Mouse (Mus musculus): ENCODE results near the gene Sntg2. TPM values are rescaled to one million over a fixed set of nuclear protein-coding genes. Genes with fewer than 3 reads are reported as not detected.

The Sntg2 gene
- polyA plus RNA-seq, 2 experiments: 0.03 to 0.06 TPM

DNA sequence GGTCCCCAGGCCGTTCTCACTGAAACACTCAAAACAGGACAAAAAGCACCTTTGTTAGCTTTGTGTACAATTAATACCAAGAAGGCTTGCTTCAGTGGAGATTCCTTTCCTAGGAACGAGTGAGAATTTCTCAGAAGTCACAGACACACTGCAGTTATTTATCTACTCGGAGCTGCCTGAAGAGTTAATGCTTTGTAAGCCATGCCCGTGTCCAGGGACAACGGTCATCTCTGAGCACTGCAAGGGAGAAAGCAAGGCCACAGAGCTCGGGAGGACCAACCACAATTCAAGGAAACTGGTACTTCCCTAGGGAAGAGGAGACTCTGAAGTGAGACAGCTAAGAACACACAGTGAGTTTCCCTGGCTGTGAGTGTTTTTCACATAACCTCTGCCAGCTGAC, 15.5 kb downstream of the Sntg2 start:
- 51% methylated on average over 6 of the region's 6 CpGs for WGBS (ENCODE audit: insufficient replicate concordance)

GRCm38 (mm10) chr12:30352393-30352792, 20.8 kb downstream of the Sntg2 start:
- Histone ChIP-seq H3K4me3 (ENCODE audit: insufficient read depth in 1 of 2, low read depth in 2 of 2, low read length in 2 of 2) (no peak overlapping the region), H3K9ac (replicated peaks) (no peak overlapping the region), H3K4me1 (replicated peaks; ENCODE audit: control insufficient read depth in 2 of 2, insufficient read depth in 2 of 2, low read length in 1 of 2) (no peaks in the 10 kb centered on the region), H3K9me3 (ENCODE audit: control insufficient read depth, low read length) (no peaks in the 10 kb centered on the region), H3K27me3 (ENCODE audit: control insufficient read depth, insufficient read depth, low read length) (no peaks in the 10 kb centered on the region), H3K36me3 (replicated peaks; ENCODE audit: control insufficient read depth, insufficient read depth, low read depth) (no peaks in the 10 kb centered on the region), H3K27ac (no peak overlapping the region), H3K4me2 (ENCODE audit: low read depth) (no peak overlapping the region)
- DNase-seq (ENCODE audit: low read depth in 3 of 3, low spot score in 3 of 3) (no peak), ATAC-seq (ENCODE audit: insufficient read depth) (no peak)
- TF ChIP-seq EP300 (IDR thresholded peaks at IDR 0.05; ENCODE audit: low read depth): no peak
- 52% methylated on average over 2 of the region's 2 CpGs for WGBS (ENCODE audit: insufficient replicate concordance)

More for the DNA sequence above, 15.5 kb downstream of the Sntg2 start:
- Histone ChIP-seq H3K4me3 (ENCODE audit: insufficient read depth in 1 of 2, low read depth in 2 of 2, low read length in 2 of 2) (no peak overlapping the region), H3K27me3 (ENCODE audit: control insufficient read depth, insufficient read depth, low read length) (no peaks in the 10 kb centered on the region), H3K9me3 (ENCODE audit: control insufficient read depth, low read length) (no peaks in the 10 kb centered on the region), H3K9ac (replicated peaks) (no peak overlapping the region), H3K27ac (no peak overlapping the region), H3K4me2 (ENCODE audit: low read depth) (no peak overlapping the region), H3K4me1 (replicated peaks; ENCODE audit: control insufficient read depth in 2 of 2, insufficient read depth in 2 of 2, low read length in 1 of 2) (no peaks in the 10 kb centered on the region), H3K36me3 (replicated peaks; ENCODE audit: control insufficient read depth, insufficient read depth, low read depth) (no peaks in the 10 kb centered on the region)
- DNase-seq (ENCODE audit: low read depth in 3 of 3, low spot score in 3 of 3) (no peak), ATAC-seq (ENCODE audit: insufficient read depth) (no peak)
- TF ChIP-seq EP300 (IDR thresholded peaks at IDR 0.05; ENCODE audit: low read depth): no peak
- TF ChIP-seq CTCF (IDR thresholded peaks at IDR 0.05; ENCODE audit: low read depth): no peak

GRCm38 (mm10) chr12:30348036-30348435, 25.1 kb downstream of the Sntg2 start:
- H3K9ac ChIP-seq (replicated peaks): no peak overlapping the region
- no peak overlapping the region for H3K4me2 ChIP-seq (ENCODE audit: low read depth)
- no peaks in the 10 kb centered on the region for H3K9me3 ChIP-seq (ENCODE audit: control insufficient read depth, low read length)
- H3K27ac ChIP-seq: no peak overlapping the region
- H3K27me3 ChIP-seq (ENCODE audit: control insufficient read depth, insufficient read depth, low read length): no peaks in the 10 kb centered on the region
- no peaks in the 10 kb centered on the region for H3K36me3 ChIP-seq (replicated peaks; ENCODE audit: control insufficient read depth, insufficient read depth, low read depth)
- H3K4me1 ChIP-seq (replicated peaks; ENCODE audit: control insufficient read depth in 2 of 2, insufficient read depth in 2 of 2, low read length in 1 of 2): no peaks in the 10 kb centered on the region
- WGBS (ENCODE audit: insufficient replicate concordance): 56% methylated on average over 1 of the region's 1 CpGs
- no peak for TF ChIP-seq EP300 (IDR thresholded peaks at IDR 0.05; ENCODE audit: low read depth)
- no peak for TF ChIP-seq CTCF (IDR thresholded peaks at IDR 0.05; ENCODE audit: low read depth)
- no peak for ATAC-seq (ENCODE audit: insufficient read depth)
- DNase-seq (ENCODE audit: low read depth in 3 of 3, low spot score in 3 of 3): no peak
- H3K4me3 ChIP-seq (ENCODE audit: insufficient read depth in 1 of 2, low read depth in 2 of 2, low read length in 2 of 2): no peak overlapping the region

DNA sequence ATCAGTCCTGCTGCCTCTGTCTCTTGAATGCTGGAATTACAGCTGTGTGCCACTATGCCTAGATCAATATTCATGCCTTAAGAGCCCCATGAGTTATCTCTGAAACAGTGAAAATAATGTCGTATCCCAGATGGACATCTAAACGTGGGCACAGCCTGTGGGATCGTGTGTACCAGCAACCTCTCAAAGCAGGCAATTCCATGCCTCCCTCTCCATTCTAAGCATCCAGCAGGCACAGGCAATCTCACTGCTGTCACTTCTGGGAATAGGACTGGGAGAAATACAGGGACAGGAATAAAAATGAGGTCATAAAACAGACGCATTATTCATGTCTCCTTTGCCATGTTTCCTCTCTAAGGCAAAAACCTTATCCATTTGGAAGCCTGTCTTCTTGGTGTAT, 25.9 kb downstream of the Sntg2 start:
- Histone ChIP-seq H3K27me3 (ENCODE audit: control insufficient read depth, insufficient read depth, low read length) (no peaks in the 10 kb centered on the region), H3K9ac (replicated peaks) (no peak overlapping the region), H3K36me3 (replicated peaks; ENCODE audit: control insufficient read depth, insufficient read depth, low read depth) (no peaks in the 10 kb centered on the region), H3K9me3 (ENCODE audit: control insufficient read depth, low read length) (no peaks in the 10 kb centered on the region), H3K27ac (no peak overlapping the region), H3K4me3 (ENCODE audit: insufficient read depth in 1 of 2, low read depth in 2 of 2, low read length in 2 of 2) (no peak overlapping the region), H3K4me1 (replicated peaks; ENCODE audit: control insufficient read depth in 2 of 2, insufficient read depth in 2 of 2, low read length in 1 of 2) (no peaks in the 10 kb centered on the region), H3K4me2 (ENCODE audit: low read depth) (no peak overlapping the region)
- no peak for DNase-seq (ENCODE audit: low read depth in 3 of 3, low spot score in 3 of 3)
- no peak for ATAC-seq (ENCODE audit: insufficient read depth)
- WGBS (ENCODE audit: insufficient replicate concordance): 66% methylated on average over 4 of the region's 4 CpGs
- no peak for TF ChIP-seq CTCF (IDR thresholded peaks at IDR 0.05; ENCODE audit: low read depth)
- no peak for TF ChIP-seq EP300 (IDR thresholded peaks at IDR 0.05; ENCODE audit: low read depth)

- DNase-seq (ENCODE audit: low read depth in 3 of 3, low spot score in 3 of 3): no peak
- H3K27me3 ChIP-seq (ENCODE audit: control insufficient read depth, insufficient read depth, low read length): no peaks in the 10 kb centered on the region
- ATAC-seq (ENCODE audit: insufficient read depth): no peak
- WGBS (ENCODE audit: insufficient replicate concordance): 74% methylated on average over 1 of the region's 1 CpGs
- no peak overlapping the region for H3K4me2 ChIP-seq (ENCODE audit: low read depth)
- H3K36me3 ChIP-seq (replicated peaks; ENCODE audit: control insufficient read depth, insufficient read depth, low read depth): no peaks in the 10 kb centered on the region
- H3K4me1 ChIP-seq (replicated peaks; ENCODE audit: control insufficient read depth in 2 of 2, insufficient read depth in 2 of 2, low read length in 1 of 2): no peaks in the 10 kb centered on the region
- no peak overlapping the region for H3K27ac ChIP-seq
- H3K4me3 ChIP-seq (ENCODE audit: insufficient read depth in 1 of 2, low read depth in 2 of 2, low read length in 2 of 2): no peak overlapping the region
- no peaks in the 10 kb centered on the region for H3K9me3 ChIP-seq (ENCODE audit: control insufficient read depth, low read length)
- no peak for TF ChIP-seq CTCF (IDR thresholded peaks at IDR 0.05; ENCODE audit: low read depth)
- no peak for TF ChIP-seq EP300 (IDR thresholded peaks at IDR 0.05; ENCODE audit: low read depth)
- H3K9ac ChIP-seq (replicated peaks): no peak overlapping the region
Observed at GRCm38 (mm10) chr12:30344806-30345205, 28.4 kb downstream of the Sntg2 start.

All from liver, embryonic 14.5 days (tissue).